Comparison of ENCODE assay signal across 27 mouse cellular contexts in genomic region chr10:12904140-12904528, GRCm38 (mm10). TPM values are rescaled to one million over a fixed set of nuclear protein-coding genes. Genes with fewer than 3 reads are reported as not detected.
DNase-seq lines count a peak whose midpoint lies in the region; ATAC-seq and TF ChIP-seq lines count a peak whose summit lies in the region.
"Had no signal": no experiment of that assay in that cellular context is flagged by ENCODE, and none has a peak within 500 bp of the region (broad histone marks: within the 10 kb centered on the region; RNA-seq: fewer than 3 reads in every experiment).

No protein-coding gene starts in this region.

- H3K27ac ChIP-seq in embryonic facial prominence, embryonic 11.5 days (replicated peaks; ENCODE audit: low read depth, low read length): no peak overlapping the region
- H3K27ac ChIP-seq in embryonic facial prominence, embryonic 10.5 days (replicated peaks): no peak overlapping the region; the same call in 1 of the 2 replicates
- H3K27ac ChIP-seq in heart, embryonic 13.5 days (replicated peaks): no peak overlapping the region
- H3K27ac ChIP-seq in kidney, postnatal 0 days: no peak overlapping the region
- H3K27ac ChIP-seq: hindbrain, embryonic 15.5 days; limb, embryonic 15.5 days; liver, embryonic 14.5 days; midbrain, embryonic 10.5 days; neural tube, embryonic 15.5 days had no signal

- no peak for TF ChIP-seq CTCF in kidney, postnatal 0 days (IDR thresholded peaks at IDR 0.05; ENCODE audit: low read depth)

- H3K27me3 ChIP-seq in embryonic facial prominence, embryonic 11.5 days (ENCODE audit: control insufficient read depth, insufficient read depth, low read length): no peaks in the 10 kb centered on the region
- H3K27me3 ChIP-seq in embryonic facial prominence, embryonic 10.5 days (replicated peaks; ENCODE audit: low read depth, poor library complexity, severe bottlenecking): no peaks in the 10 kb centered on the region
- H3K27me3 ChIP-seq in heart, embryonic 13.5 days (replicated peaks): no peaks in the 10 kb centered on the region
- no peaks in the 10 kb centered on the region for H3K27me3 ChIP-seq in kidney, postnatal 0 days (ENCODE audit: insufficient read depth, low read length)
- no peaks in the 10 kb centered on the region for H3K27me3 ChIP-seq in splenic B cell, adult 2 months (ENCODE audit: control insufficient read depth, insufficient read depth, low read length, poor library complexity, severe bottlenecking)
- H3K27me3 ChIP-seq: hindbrain, embryonic 15.5 days; limb, embryonic 15.5 days; neural tube, embryonic 15.5 days had no signal

- H3K4me3 ChIP-seq in embryonic facial prominence, embryonic 11.5 days (ENCODE audit: low read depth, low read length): no peak overlapping the region
- no peak overlapping the region for H3K4me3 ChIP-seq in embryonic facial prominence, embryonic 10.5 days
- no peak overlapping the region for H3K4me3 ChIP-seq in heart, embryonic 13.5 days
- H3K4me3 ChIP-seq in kidney, postnatal 0 days (replicated peaks; ENCODE audit: low read depth, low read length): no peak overlapping the region
- H3K4me3 ChIP-seq: hindbrain, embryonic 15.5 days; limb, embryonic 10.5 days; limb, embryonic 15.5 days; midbrain, embryonic 10.5 days; neural tube, embryonic 15.5 days had no signal

- H3K9me3 ChIP-seq in embryonic facial prominence, embryonic 11.5 days (replicated peaks; ENCODE audit: control insufficient read depth, low read length): no peaks in the 10 kb centered on the region
- no peaks in the 10 kb centered on the region for H3K9me3 ChIP-seq in embryonic facial prominence, embryonic 10.5 days
- no peaks in the 10 kb centered on the region for H3K9me3 ChIP-seq in heart, embryonic 13.5 days
- no peaks in the 10 kb centered on the region for H3K9me3 ChIP-seq in kidney, postnatal 0 days (replicated peaks; ENCODE audit: low read length)
- H3K9me3 ChIP-seq: G1E; hindbrain, embryonic 15.5 days; limb, embryonic 10.5 days; limb, embryonic 15.5 days; midbrain, embryonic 10.5 days; neural tube, embryonic 15.5 days had no signal

- H3K4me1 ChIP-seq in embryonic facial prominence, embryonic 11.5 days (ENCODE audit: control insufficient read depth, insufficient read depth, low read length): no peaks in the 10 kb centered on the region
- H3K4me1 ChIP-seq in embryonic facial prominence, embryonic 10.5 days: peaks cover 9% of the 10 kb centered on the region
- no peaks in the 10 kb centered on the region for H3K4me1 ChIP-seq in heart, embryonic 13.5 days
- H3K4me1 ChIP-seq in kidney, postnatal 0 days (replicated peaks; ENCODE audit: insufficient read depth, low read length): no peaks in the 10 kb centered on the region
- H3K4me1 ChIP-seq: hindbrain, embryonic 15.5 days; limb, embryonic 15.5 days; neural tube, embryonic 15.5 days had no signal

- DNase-seq in embryonic facial prominence, embryonic 11.5 days (ENCODE audit: low spot score): no peak
- DNase-seq in embryonic facial prominence, embryonic 10.5 days (ENCODE audit: low spot score): no peak
- DNase-seq in heart, adult 8-10 months (ENCODE audit: low spot score): no peak
- DNase-seq in kidney, postnatal 0 days (ENCODE audit: low spot score): no peak
- DNase-seq in kidney, adult 9 months: no peak
- peak; percentile 8 for DNase-seq in splenic B cell, adult 2 months (ENCODE audit: low read depth, low spot score)
- DNase-seq in spleen, postnatal 14 days (ENCODE audit: low spot score in 2 of 2): no peak
- DNase-seq: adrenal gland, adult 8-10 months; cerebellum, adult 2 months; cerebellum, postnatal 14 days; forebrain, postnatal 0 days; kidney, adult 18-20 months; lung, embryonic 14.5 days; lung, postnatal 14 days; retina, postnatal 1 day; right cerebral cortex, postnatal 14 days; thymus, adult 18-20 months; thymus, postnatal 25 days had no signal

- no peak overlapping the region for H3K4me2 ChIP-seq in embryonic facial prominence, embryonic 11.5 days (ENCODE audit: low read depth, low read length)
- H3K4me2 ChIP-seq in heart, embryonic 13.5 days: no peak overlapping the region
- no peak overlapping the region for H3K4me2 ChIP-seq in kidney, postnatal 0 days (ENCODE audit: low read length)
- H3K4me2 ChIP-seq: heart, embryonic 11.5 days; hindbrain, embryonic 15.5 days; limb, embryonic 15.5 days; lung, embryonic 14.5 days; neural tube, embryonic 15.5 days had no signal

- no peak overlapping the region for H3K9ac ChIP-seq in embryonic facial prominence, embryonic 11.5 days (replicated peaks; ENCODE audit: low read length)
- no peak overlapping the region for H3K9ac ChIP-seq in heart, embryonic 13.5 days
- H3K9ac ChIP-seq in kidney, postnatal 0 days (ENCODE audit: low read depth, low read length): no peak overlapping the region
- H3K9ac ChIP-seq: forebrain, postnatal 0 days; hindbrain, embryonic 15.5 days; limb, embryonic 15.5 days; liver, embryonic 14.5 days; lung, embryonic 14.5 days; neural tube, embryonic 15.5 days had no signal

- 0 out of 2 replicates have a peak, but pooled peaks have one; percentile 52 for ATAC-seq in embryonic facial prominence, embryonic 11.5 days (replicated peaks; ENCODE audit: insufficient number of reproducible peaks, low FRiP score, low TSS enrichment, low read depth)
- 0 out of 2 replicates have a peak, but pooled peaks have one; percentile 31 for ATAC-seq in heart, embryonic 13.5 days (ENCODE audit: extremely low read depth, insufficient number of reproducible peaks, low FRiP score, low TSS enrichment)
- peak; percentile 54 for ATAC-seq in kidney, postnatal 0 days (replicated peaks; ENCODE audit: low FRiP score, low read depth)
- ATAC-seq: forebrain, postnatal 0 days had no signal

- WGBS in embryonic facial prominence, embryonic 11.5 days: 50% methylated on average over 5 of the region's 5 CpGs
- 71% methylated on average over 5 of the region's 5 CpGs for WGBS in embryonic facial prominence, embryonic 10.5 days
- 71% methylated on average over 5 of the region's 5 CpGs for WGBS in heart, embryonic 13.5 days
- 58% methylated on average over 5 of the region's 5 CpGs for WGBS in kidney, postnatal 0 days

- H3K36me3 ChIP-seq in embryonic facial prominence, embryonic 11.5 days (replicated peaks; ENCODE audit: control insufficient read depth, insufficient read depth, low read depth, low read length): no peaks in the 10 kb centered on the region
- H3K36me3 ChIP-seq in embryonic facial prominence, embryonic 10.5 days (replicated peaks): no peaks in the 10 kb centered on the region
- H3K36me3 ChIP-seq in heart, embryonic 13.5 days: no peaks in the 10 kb centered on the region
- no peaks in the 10 kb centered on the region for H3K36me3 ChIP-seq in kidney, postnatal 0 days (ENCODE audit: insufficient read depth, low read length)
- no peaks in the 10 kb centered on the region for H3K36me3 ChIP-seq in splenic B cell, adult 2 months (ENCODE audit: control insufficient read depth, insufficient read depth, low read length, poor library complexity, severe bottlenecking)
- H3K36me3 ChIP-seq: G1E; hindbrain, embryonic 15.5 days; limb, embryonic 10.5 days; limb, embryonic 15.5 days; midbrain, embryonic 10.5 days; neural tube, embryonic 15.5 days had no signal

RNA-seq across cellular contexts. Expression of gene Utrn, which starts 35.0 kb away (rescaled TPM):
- polyA plus RNA-seq in embryonic facial prominence, embryonic 11.5 days (2014; fragmentation: Nextera tagmentation; extraction: Ambion mirVana): 47.4 and 51.9 TPM in 2 replicates
- polyA plus RNA-seq in embryonic facial prominence, embryonic 10.5 days (2016; fragmentation: Nextera tagmentation; extraction: Ambion mirVana): 58.8 and 63.8 TPM in 2 replicates
- 55.0 and 55.8 TPM in 2 replicates for polyA plus RNA-seq in heart, embryonic 13.5 days (2015; fragmentation: Nextera tagmentation; extraction: Ambion mirVana)
- total RNA-seq in heart, adult 8-10 months (2022): 10 to 100 TPM; 59.3 to 75.7 (median 71.0) TPM
- polyA plus RNA-seq in kidney, postnatal 0 days (2015; fragmentation: Nextera tagmentation; extraction: Ambion mirVana): 59.0 and 69.6 TPM in 2 replicates

RNA-seq across cellular contexts. Expression of gene Stx11, which starts 60.0 kb away (rescaled TPM):
- 1.9 and 2.3 TPM in 2 replicates for polyA plus RNA-seq in embryonic facial prominence, embryonic 11.5 days (2014; fragmentation: Nextera tagmentation; extraction: Ambion mirVana)
- 1.0 and 1.4 TPM in 2 replicates for polyA plus RNA-seq in embryonic facial prominence, embryonic 10.5 days (2016; fragmentation: Nextera tagmentation; extraction: Ambion mirVana)
- polyA plus RNA-seq in heart, embryonic 13.5 days (2015; fragmentation: Nextera tagmentation; extraction: Ambion mirVana): 2.9 and 5.0 TPM in 2 replicates
- 1 to 10 TPM; 1.7 to 2.5 (median 2.3) TPM for total RNA-seq in heart, adult 8-10 months (2022)
- polyA plus RNA-seq in kidney, postnatal 0 days (2015; fragmentation: Nextera tagmentation; extraction: Ambion mirVana): 1.6 and 2.4 TPM in 2 replicates
